Mouse (Mus musculus): Measurements from ENCODE around the gene Krtap10-10.

- TF ChIP-seq FLI1 (IDR thresholded peaks at IDR 0.05; ENCODE audit: low read length) (no peak), GATA1 (IDR thresholded peaks at IDR 0.05; ENCODE audit: borderline replicate concordance, low read length) (no peak)
These were observed 20.2 kb upstream of the Krtap10-10 start for GRCm38 (mm10) chr10:77815514-77815913.

Data from megakaryocyte, embryonic 14.5 days (primary cell).